Mouse (Mus musculus): ENCODE measurements around the gene Sppl2b.

DNA sequence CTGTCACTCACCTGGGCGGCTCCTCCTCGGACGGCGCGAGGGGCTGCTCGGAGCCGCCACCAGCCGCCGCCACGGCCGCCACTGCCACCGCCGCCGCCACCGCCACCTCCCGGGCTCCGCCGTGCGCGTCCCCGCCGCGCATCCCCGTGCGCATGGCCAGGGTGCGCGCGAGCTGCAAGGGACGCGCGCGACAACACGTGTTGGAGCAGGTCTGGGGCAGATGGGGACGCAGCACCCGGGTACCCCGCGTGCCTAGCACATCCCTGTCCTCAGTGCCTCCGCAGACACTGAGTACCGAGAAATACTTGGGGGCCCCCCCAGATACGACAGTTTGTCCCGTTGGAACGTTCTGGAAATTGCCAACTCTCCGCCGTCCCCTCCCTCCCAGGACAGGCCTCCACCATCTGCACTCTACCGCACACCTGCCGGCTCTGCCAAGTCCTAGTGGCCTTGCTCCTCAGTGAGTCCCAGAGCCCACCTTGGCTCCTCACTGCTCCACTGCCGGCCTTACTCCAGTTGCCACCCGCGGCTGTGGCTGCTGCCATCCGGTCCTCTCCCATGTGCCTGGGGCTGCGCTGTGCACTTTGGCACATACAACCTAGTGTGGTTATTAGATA, 11.0 kb upstream of the Sppl2b start, which contains the start of gene Lingo3:
- TF ChIP-seq CTCF (IDR thresholded peaks at IDR 0.05; ENCODE audit: insufficient read depth, low read depth, low read length) (no peak), POLR2A (IDR thresholded peaks at IDR 0.05; ENCODE audit: insufficient read depth, low read depth, low read length) (no peak)

Data from olfactory bulb, adult 2 months (tissue).